Mouse (Mus musculus): ENCODE results near the gene Gbp8.

DNA sequence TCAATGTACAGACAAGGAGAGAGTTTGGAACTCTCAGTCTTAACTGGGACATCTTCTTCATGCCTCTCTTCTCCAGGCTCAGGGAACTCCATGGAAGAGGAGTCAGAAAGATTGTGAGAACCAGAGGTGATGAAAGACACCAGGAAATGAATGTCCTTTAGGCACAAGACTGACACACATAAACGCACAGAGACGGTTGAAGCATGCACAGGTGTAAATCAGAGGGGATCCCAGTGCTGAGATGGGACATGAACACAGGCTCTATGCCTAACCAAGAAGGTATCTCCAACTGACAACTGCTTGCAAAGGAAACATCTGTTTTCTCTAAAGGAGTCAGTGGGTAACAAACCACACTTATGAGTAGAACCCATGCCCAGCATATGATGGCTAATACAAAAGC, 79.1 kb downstream of the Gbp8 start:
- TF ChIP-seq POLR2A (IDR thresholded peaks at IDR 0.05; ENCODE audit: insufficient read depth, low read depth, low read length) (no peak), CTCF (IDR thresholded peaks at IDR 0.05) (no peak), EP300 (IDR thresholded peaks at IDR 0.05; ENCODE audit: insufficient read depth, low read depth, low read length) (no peak)
